In genomic region chr15:102028040-102028439, GRCm38 (mm10) we compare ENCODE assay signal across 8 mouse cellular contexts. TPM values are rescaled to one million over a fixed set of nuclear protein-coding genes. Genes with fewer than 3 reads are reported as not detected.
DNase-seq lines count a peak whose midpoint lies in the region; ATAC-seq and TF ChIP-seq lines count a peak whose summit lies in the region.

Gene Krt18, plus strand, starts transcription at chr15:102028180.

- 0 out of 2 replicates have a peak within 1 kb of the TSS, but pooled peaks have one; percentile 7 for H3K4me3 ChIP-seq in forebrain, postnatal 0 days (ENCODE audit: low read depth, low read length)
- H3K4me3 ChIP-seq in limb, embryonic 10.5 days = peak within 1 kb of the TSS; percentile 51
- peak within 1 kb of the TSS; percentile 23 for H3K4me3 ChIP-seq in midbrain, embryonic 12.5 days

- ATAC-seq in forebrain, postnatal 0 days = no peak
- no peak for ATAC-seq in midbrain, embryonic 12.5 days (ENCODE audit: low FRiP score, low read depth)

- no peak within 1 kb of the TSS for H3K27ac ChIP-seq in forebrain, postnatal 0 days (ENCODE audit: low read depth, low read length)
- peak within 1 kb of the TSS; percentile 69 for H3K27ac ChIP-seq in limb, embryonic 10.5 days
- H3K27ac ChIP-seq in midbrain, embryonic 12.5 days (replicated peaks) = no peak within 1 kb of the TSS

- WGBS in forebrain, postnatal 0 days = 4% methylated on average over 28 of the region's 28 CpGs
- WGBS in limb, embryonic 10.5 days = under 1% methylated on average over 28 of the region's 28 CpGs
- WGBS in midbrain, embryonic 12.5 days = 2% methylated on average over 28 of the region's 28 CpGs

- H3K4me1 ChIP-seq in forebrain, postnatal 0 days (ENCODE audit: insufficient read depth) = no peaks in the 10 kb centered on the region
- H3K4me1 ChIP-seq in limb, embryonic 10.5 days = peaks cover 32% of the 10 kb centered on the region
- H3K4me1 ChIP-seq in midbrain, embryonic 12.5 days = peaks cover 16% of the 10 kb centered on the region

- no peak within 1 kb of the TSS for H3K9ac ChIP-seq in forebrain, postnatal 0 days
- no peak within 1 kb of the TSS for H3K9ac ChIP-seq in midbrain, embryonic 12.5 days (replicated peaks)

- peaks cover 21% of the 10 kb centered on the region for H3K27me3 ChIP-seq in forebrain, postnatal 0 days (ENCODE audit: insufficient read depth, low read length)
- peaks cover 72% of the 10 kb centered on the region for H3K27me3 ChIP-seq in limb, embryonic 10.5 days (ENCODE audit: low read depth, poor library complexity, severe bottlenecking)
- peaks cover 61% of the 10 kb centered on the region for H3K27me3 ChIP-seq in midbrain, embryonic 12.5 days

- DNase-seq in ovary, postnatal 36 days (ENCODE audit: low spot score) = peak; percentile 53
- DNase-seq in ovary, adult 18-20 months (ENCODE audit: low spot score) = no peak
- DNase-seq in forebrain, postnatal 0 days = no peak
- DNase-seq in limb, embryonic 10.5 days (ENCODE audit: low spot score) = peak; percentile 63
- DNase-seq in layer of hippocampus, adult 8-10 months (ENCODE audit: low spot score in 2 of 2) = no peak
- no peak for DNase-seq in spleen, postnatal 4 days (ENCODE audit: low spot score in 2 of 2)
- no peak for DNase-seq in right cerebral cortex, adult 18-20 months

- no peaks in the 10 kb centered on the region for H3K9me3 ChIP-seq in forebrain, postnatal 0 days (ENCODE audit: low read length)
- no peaks in the 10 kb centered on the region for H3K9me3 ChIP-seq in limb, embryonic 10.5 days (replicated peaks)
- H3K9me3 ChIP-seq in midbrain, embryonic 12.5 days = no peaks in the 10 kb centered on the region

- H3K36me3 ChIP-seq in forebrain, postnatal 0 days (ENCODE audit: insufficient read depth) = no peaks in the 10 kb centered on the region
- H3K36me3 ChIP-seq in limb, embryonic 10.5 days = no peaks in the 10 kb centered on the region
- no peaks in the 10 kb centered on the region for H3K36me3 ChIP-seq in midbrain, embryonic 12.5 days

- H3K4me2 ChIP-seq in forebrain, postnatal 0 days (ENCODE audit: low read depth) = peak within 1 kb of the TSS; percentile 26; the same call in 1 of the 2 replicates
- peak within 1 kb of the TSS; percentile 46 for H3K4me2 ChIP-seq in midbrain, embryonic 12.5 days (replicated peaks)

- no peak for TF ChIP-seq CTCF in forebrain, postnatal 0 days (IDR thresholded peaks at IDR 0.05; ENCODE audit: low read depth)

RNA-seq across cellular contexts. Expression of gene Krt18, which starts in this region (rescaled TPM):
- total RNA-seq in forebrain, postnatal 0 days (2014; rRNA removed) = 3.4 and 4.3 TPM in 2 replicates
- polyA plus RNA-seq in forebrain, postnatal 0 days (2015; fragmentation: Nextera tagmentation; extraction: Ambion mirVana) = 7.0 and 9.5 TPM in 2 replicates
- 33.4 and 49.5 TPM in 2 replicates for polyA plus RNA-seq in limb, embryonic 10.5 days (2016; fragmentation: Nextera tagmentation; extraction: Ambion mirVana)
- 3.2 and 4.3 TPM in 2 replicates for polyA plus RNA-seq in midbrain, embryonic 12.5 days (2016; fragmentation: Nextera tagmentation; extraction: Ambion mirVana)
- total RNA-seq in layer of hippocampus, adult 8-10 months (2022) = 1 to 10 TPM in 2 of 4 experiments, under 1 TPM in 1, not detected in 1; 0.23 to 2.4 (median 2.3) TPM

Comparison
In these comparisons a context has a peak if more than half of its experiments do, and no peak if none do; other contexts are left out.
1. DNase-seq: peak in ovary, postnatal 36 days (single experiment) and limb, embryonic 10.5 days (single experiment); none in ovary, adult 18-20 months (single experiment), forebrain, postnatal 0 days (single experiment), layer of hippocampus, adult 8-10 months (0 of 2), spleen, postnatal 4 days (0 of 2) and right cerebral cortex, adult 18-20 months (single experiment).
2. Peak in every context shown above with its lines, with median percentiles within 50 percentile points of each other: H3K4me3 ChIP-seq.